Mouse (Mus musculus): ENCODE results near the gene Gm11983.
"Not testable (repeated sequence)": the region's sequence is repeated elsewhere in the genome, so short reads cannot be mapped to it uniquely, and the experiment has no call there.

DNA sequence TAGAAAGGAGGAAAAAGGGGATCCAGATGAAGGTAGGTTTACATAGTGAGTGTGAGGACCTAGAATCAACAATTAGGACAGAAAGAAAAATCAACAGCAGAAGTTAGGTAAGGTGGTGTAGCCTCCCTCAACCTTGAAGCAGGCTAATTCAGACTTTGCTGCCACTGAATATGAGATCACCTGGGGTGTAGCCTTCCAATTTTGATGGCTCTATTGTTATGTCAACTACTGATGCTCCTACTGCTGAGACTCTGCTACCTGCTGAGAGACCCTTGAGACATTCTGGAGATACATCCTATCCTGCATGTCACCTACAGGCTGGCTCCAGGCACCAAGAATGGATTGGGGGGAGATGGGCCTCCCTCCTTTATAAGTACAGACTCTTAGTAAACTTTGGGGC, 34.6 kb downstream of the Gm11983 start:
- TF ChIP-seq POLR2A (IDR thresholded peaks at IDR 0.05; ENCODE audit: borderline replicate concordance, low read depth, low read length); CTCF (IDR thresholded peaks at IDR 0.05; ENCODE audit: low read depth, low read length): not testable (repeated sequence)
